Mouse (Mus musculus) liver, adult 2 months (tissue): ENCODE data around the gene Orc3. TPM values are rescaled to one million over a fixed set of nuclear protein-coding genes. Genes with fewer than 3 reads are reported as not detected.

Experiments
- DNase-seq: peaks from one replicate; pipeline ENCODE4 v3.0.0-alpha.2; 2011; ENCODE audit warnings: low read depth, low spot score; ENCODE audit errors: extremely low read depth
- H3K27ac ChIP-seq: fragments of 200-500 bp; replicated peaks from 2 replicates; pipeline ENCODE4 v1.5.1; 2012; ENCODE audit warnings: low read depth, mild to moderate bottlenecking, control low read depth, inconsistent platforms, low read length; ENCODE audit not compliant: insufficient read depth
- H3K27me3 ChIP-seq: fragments of 200-500 bp; 2 replicates; pipeline ENCODE4 v1.6.1; 2012; ENCODE audit warnings: mild to moderate bottlenecking, moderate library complexity, low read length, inconsistent platforms; ENCODE audit not compliant: control insufficient read depth, insufficient read depth
- H3K36me3 ChIP-seq: fragments of 200-500 bp; 2 replicates; pipeline ENCODE4 v1.6.1; 2012; ENCODE audit warnings: low read length, inconsistent platforms; ENCODE audit not compliant: control insufficient read depth, insufficient read depth
- H3K4me1 ChIP-seq: fragments of 200-500 bp; 2 replicates; pipeline ENCODE4 v1.6.1; 2011; ENCODE audit warnings: low read length; ENCODE audit not compliant: control insufficient read depth, insufficient read depth
- H3K4me3 ChIP-seq: fragments of 200-500 bp; 2 replicates; pipeline ENCODE4 v1.5.1; 2011; ENCODE audit warnings: low read depth, mild to moderate bottlenecking, control low read depth, low read length, moderate library complexity; ENCODE audit not compliant: insufficient read depth
- H3K79me2 ChIP-seq: fragments of 200-500 bp; 2 replicates; pipeline ENCODE4 v1.6.1; 2012; ENCODE audit warnings: inconsistent platforms, mild to moderate bottlenecking, low read length, moderate library complexity; ENCODE audit not compliant: control insufficient read depth, insufficient read depth
- H3K9ac ChIP-seq: fragments of 200-500 bp; 2 replicates; pipeline ENCODE4 v1.6.1; 2012; ENCODE audit warnings: low read depth, mild to moderate bottlenecking, control low read depth, inconsistent platforms, low read length
- CTCF ChIP-seq: fragments of 200-500 bp; IDR thresholded peaks from 2 replicates; pipeline ENCODE4 v1.5.1; 2011; ENCODE audit warnings: low read depth, low read length, control low read depth
- POLR2A ChIP-seq: fragments of 200-500 bp; IDR thresholded peaks from 2 replicates; pipeline ENCODE4 v1.6.1; 2011; ENCODE audit warnings: low read length, control low read depth; ENCODE audit not compliant: insufficient read depth; ENCODE audit errors: extremely low read depth
- WGBS: fragments of 180-500 bp; shearing (Covaris S2); methylation state at CpG from one replicate; pipeline ENCODE4 v1.1.7; 2018; 5-methylcytosine and 5-hydroxymethylcytosine counted together
- polyA plus RNA-seq: library from polyadenylated mRNA; depleted of rRNA; stranded (reverse); fragments of >200 nt; gene quantifications from 2 replicates; pipeline ENCODE4 v1.2.3, GENCODE M21; 2012; rRNA removed
- total RNA-seq: library from RNA; depleted of rRNA; stranded (reverse); fragments of >200 nt; gene quantifications from 2 replicates; pipeline ENCODE4 v1.2.3, GENCODE M21; 2014; rRNA removed

Gene Orc3
- total and polyA plus RNA-seq, 2 experiments: 11.2 to 35.9 TPM

DNA sequence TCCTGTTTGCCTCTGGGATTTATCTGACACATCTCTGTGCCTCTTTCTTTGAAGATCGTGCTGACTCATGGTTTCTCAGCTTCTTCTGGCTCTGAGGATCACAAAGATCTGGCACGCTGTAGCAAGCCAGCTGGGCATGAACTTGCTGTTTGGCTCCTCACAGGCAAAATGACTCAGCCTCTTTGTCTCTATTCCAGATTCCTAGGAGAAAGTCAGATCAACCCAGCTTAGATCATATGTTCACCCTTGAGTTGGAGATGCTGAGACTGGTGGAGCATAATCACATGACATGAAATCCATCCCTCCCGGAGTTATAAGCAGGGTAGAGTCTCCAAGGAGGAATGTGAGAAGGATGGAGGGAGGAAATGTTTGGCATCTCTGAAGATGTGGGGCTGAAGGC lies 91.9 kb downstream of the Orc3 start:
- WGBS: 78% methylated on average over 3 of the region's 3 CpGs

More for the DNA sequence above, 91.9 kb downstream of the Orc3 start:
- Histone ChIP-seq H3K79me2 (no peaks in the 10 kb centered on the region), H3K36me3 (no peaks in the 10 kb centered on the region), H3K9ac (no peak overlapping the region), H3K4me3 (no peak overlapping the region), H3K27ac (no peak overlapping the region), H3K4me1 (no peaks in the 10 kb centered on the region), H3K27me3 (no peaks in the 10 kb centered on the region)
- no peak for TF ChIP-seq CTCF
- TF ChIP-seq POLR2A: no peak
- DNase-seq: no peak

Other genes starting within 250 kb of the Orc3 start
- gene Akirin2, start 64.0 kb downstream of the Orc3 start, total RNA-seq: 16.2 and 16.8 TPM in 2 replicates
- gene Akirin2, start 64.0 kb downstream of the Orc3 start, polyA plus RNA-seq: 9.8 and 10.9 TPM in 2 replicates
- gene Rars2, start within 50 bp of the Orc3 start, total RNA-seq: 12.2 and 14.4 TPM in 2 replicates
- gene Rars2, start within 50 bp of the Orc3 start, polyA plus RNA-seq: 5.8 and 6.1 TPM in 2 replicates
- gene Slc35a1, start 72.5 kb upstream of the Orc3 start, total RNA-seq: 25.0 and 26.6 TPM in 2 replicates
- 10.6 and 12.2 TPM in 2 replicates for gene Slc35a1, start 72.5 kb upstream of the Orc3 start, polyA plus RNA-seq
- not detected in 2 replicates for gene Cfap206, start 115.3 kb upstream of the Orc3 start, total RNA-seq
- gene Cfap206, start 115.3 kb upstream of the Orc3 start, polyA plus RNA-seq: not detected in 2 replicates
- not detected in 2 replicates for gene Gm136, start 141.3 kb upstream of the Orc3 start, total RNA-seq
- gene Gm136, start 141.3 kb upstream of the Orc3 start, polyA plus RNA-seq: not detected in 2 replicates
- gene Smim8, start 163.5 kb upstream of the Orc3 start, total RNA-seq: 18.1 and 25.8 TPM in 2 replicates
- gene Smim8, start 163.5 kb upstream of the Orc3 start, polyA plus RNA-seq: 2.6 and 2.9 TPM in 2 replicates